Mouse (Mus musculus): ENCODE data around the gene Slc2a4.
"Not testable (repeated sequence)": the region's sequence is repeated elsewhere in the genome, so short reads cannot be mapped to it uniquely, and the experiment has no call there.

Slc2a4 gene

DNA sequence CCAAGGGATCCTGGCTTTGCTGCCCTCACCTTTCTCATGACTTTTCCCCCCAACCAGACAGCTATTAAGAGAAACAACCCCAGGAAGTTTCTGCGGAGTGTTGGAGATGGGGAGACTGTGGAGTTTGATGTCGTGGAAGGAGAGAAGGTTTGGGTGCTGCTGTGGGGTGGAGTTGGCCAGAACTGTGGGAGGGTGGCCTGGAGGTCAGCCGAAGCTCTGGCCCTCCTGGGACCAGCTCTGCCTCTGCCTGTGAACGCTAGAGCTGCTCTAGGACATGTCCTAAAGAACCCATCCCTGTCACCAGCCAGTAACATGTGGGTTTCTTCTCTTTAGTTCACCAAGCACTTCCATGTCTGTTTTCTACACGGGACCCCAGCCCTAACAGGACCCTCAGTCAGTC is 8.8 kb downstream of the Slc2a4 start:
- no peak for DNase-seq (ENCODE audit: low spot score)

DNA sequence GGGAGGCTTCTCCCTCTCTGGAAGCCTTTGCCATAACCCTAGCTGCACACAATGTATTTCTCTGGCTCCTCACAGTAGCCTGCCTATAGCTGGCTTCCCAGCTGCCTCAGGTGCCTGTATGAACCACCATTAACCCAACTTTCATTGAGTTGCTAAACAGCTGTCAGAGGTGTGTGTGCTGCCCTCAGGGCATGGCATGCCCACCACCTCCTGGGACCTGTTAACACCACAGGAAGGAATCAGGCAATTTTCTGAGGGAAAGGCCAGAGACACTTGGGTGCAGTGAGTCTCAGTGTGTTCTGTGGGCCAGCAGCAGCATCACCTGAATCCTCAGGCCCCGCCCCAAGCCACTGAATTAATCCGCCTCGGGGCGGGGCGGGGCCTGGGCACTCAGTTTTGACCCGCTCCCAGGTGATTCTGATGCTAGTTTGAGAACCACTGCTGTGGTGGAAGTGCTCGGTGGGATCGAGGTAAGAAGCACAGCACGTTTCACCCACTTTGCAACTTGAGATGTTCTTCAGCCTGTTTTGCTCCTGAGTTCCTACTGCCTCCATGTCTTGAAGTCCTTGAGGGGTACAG is 9.5 kb downstream of the Slc2a4 start:
- no peak for DNase-seq (ENCODE audit: low spot score)

DNA sequence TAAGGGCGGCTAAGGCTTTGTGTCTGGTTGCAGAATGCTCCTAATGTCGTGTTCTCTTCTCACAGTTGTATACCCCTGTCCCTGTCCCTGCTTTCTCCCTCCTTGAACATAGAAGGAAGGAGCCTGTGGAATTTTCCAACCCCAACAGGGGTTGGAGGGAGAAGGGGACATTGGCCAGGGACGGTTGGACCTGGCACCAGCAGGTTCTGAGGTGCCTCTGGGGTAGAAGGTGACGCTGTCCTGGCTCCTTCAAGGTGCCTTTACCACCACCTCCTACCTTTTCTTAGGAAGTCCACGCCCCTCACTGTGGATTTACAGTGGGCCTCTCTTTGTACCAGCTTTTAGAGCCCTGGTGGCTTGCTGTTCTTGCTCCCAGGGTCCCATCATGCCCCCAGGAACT is 10.2 kb downstream of the Slc2a4 start:
- DNase-seq (ENCODE audit: low spot score) = no peak

DNA sequence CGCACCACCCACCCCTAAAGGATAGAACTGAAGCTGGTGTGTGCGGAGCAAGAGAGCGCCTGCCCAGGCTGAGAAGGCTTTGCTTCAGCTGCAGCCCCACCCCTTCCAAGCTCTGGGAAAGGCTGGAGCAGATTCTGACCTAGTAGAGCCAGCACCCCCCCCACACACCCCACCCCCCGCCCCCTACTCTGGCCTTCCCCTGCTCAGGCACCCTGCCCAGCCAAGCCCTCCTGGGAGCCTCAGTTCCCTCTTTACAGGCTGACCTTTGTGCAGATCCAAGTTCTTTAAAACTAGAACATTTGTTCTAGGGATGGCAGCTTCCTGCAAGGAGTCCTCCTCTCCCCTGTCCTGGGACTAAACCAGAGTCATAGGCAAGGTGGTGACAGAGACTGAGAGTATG is 10.6 kb downstream of the Slc2a4 start:
- DNase-seq (ENCODE audit: low spot score) = peak; percentile 84

DNA sequence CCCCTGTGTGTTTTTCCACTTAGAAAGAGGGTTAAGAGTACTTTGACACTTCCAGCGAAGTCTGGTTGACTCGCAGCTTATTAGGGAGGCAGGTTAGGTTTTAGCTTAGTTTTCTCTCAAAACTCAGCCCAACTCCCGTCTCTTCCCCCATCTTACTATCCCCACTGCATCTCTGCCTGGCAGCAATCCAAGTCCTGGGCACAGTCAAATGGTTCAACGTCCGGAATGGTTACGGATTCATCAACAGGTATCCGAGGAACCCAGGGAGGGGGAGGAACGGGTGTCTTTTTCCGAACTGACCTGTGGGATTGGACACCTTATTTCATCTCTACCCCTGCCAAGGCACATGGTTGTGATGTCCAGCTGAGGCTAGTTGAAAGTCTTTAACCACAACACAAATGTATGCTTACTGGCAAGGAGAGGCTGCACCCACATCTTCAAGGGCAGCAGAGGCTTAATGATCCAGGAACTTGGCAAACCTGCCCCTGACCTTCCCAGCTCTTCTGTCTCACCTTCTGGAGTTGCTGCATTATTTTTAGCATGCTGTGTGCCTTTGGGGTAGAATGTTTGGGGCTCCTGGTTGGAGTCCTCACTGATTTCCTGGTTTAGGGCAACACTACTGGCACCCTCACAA is 11.2 kb downstream of the Slc2a4 start:
- DNase-seq (ENCODE audit: low spot score) = peak; percentile 62

- peak; percentile 79 for DNase-seq (ENCODE audit: low spot score)
Measured at GRCm38 (mm10) chr11:69936156-69936555, 11.8 kb downstream of the Slc2a4 start.

DNA sequence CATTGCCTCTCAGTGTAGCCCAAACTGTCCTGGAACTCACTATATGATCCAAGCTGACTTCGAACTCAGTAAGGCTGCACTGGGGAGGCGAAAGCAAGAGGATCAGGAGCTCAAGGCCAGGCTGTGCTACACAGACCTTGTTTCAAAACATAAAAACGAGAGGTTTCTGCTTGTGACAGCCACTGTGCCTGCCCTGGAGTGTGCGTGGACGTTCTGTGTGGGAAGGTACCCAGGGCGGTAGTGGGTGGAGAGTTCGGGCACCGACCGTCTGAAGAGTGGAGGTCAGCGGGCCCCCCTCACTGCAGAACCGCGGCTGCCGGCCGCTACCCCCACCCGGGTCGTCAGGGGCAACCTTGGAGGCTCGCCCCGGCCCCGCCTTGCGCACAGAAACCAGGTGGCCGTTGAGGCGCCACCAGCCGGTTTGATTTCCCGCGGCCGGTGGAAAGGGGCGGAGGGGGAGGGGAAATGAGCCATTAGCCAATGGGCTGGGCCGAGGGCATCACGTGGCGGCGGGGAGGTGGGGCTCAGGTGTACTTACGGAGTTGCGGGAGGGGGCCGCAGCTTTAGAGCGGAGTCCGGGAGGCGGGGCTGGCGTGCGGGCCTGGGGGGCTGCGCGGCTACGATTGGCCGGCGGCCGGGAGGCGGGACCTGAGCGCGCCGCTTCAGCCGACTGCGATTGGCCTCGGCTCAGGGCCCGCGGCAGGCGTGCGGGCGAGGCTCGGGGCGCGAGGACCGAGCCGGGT is 12.7 kb downstream of the Slc2a4 start, which contains the start of gene Ybx2:
Gene Ybx2 (plus strand): TSS at position 660 of the 743 bp plus-strand sequence.
- DNase-seq (ENCODE audit: low spot score) = peak; percentile 93

GRCm38 (mm10) chr11:69934681-69935080 is 13.3 kb downstream of the Slc2a4 start:
- DNase-seq (ENCODE audit: low spot score) = no peak

DNA sequence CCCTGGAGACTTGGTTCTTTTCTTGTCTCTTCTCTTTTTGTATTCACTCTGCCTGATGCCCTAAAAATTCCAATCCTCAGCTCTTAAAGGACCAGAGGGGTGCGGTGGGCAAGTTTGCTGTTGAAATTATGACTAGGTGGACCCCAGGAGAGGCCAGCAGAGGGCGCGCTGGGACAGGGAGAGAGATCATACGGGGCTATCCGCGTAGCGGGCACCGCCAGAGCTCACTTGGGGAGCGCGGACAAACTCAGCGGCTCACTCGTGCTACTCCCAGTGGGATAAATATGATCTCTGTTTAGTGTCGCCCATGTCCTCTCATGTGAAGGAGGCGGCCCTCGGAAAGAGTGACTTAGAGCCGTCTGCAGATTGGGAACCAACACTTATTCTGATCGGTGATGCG is 13.8 kb downstream of the Slc2a4 start:
- peak; percentile 99 for DNase-seq (ENCODE audit: low spot score)

DNA sequence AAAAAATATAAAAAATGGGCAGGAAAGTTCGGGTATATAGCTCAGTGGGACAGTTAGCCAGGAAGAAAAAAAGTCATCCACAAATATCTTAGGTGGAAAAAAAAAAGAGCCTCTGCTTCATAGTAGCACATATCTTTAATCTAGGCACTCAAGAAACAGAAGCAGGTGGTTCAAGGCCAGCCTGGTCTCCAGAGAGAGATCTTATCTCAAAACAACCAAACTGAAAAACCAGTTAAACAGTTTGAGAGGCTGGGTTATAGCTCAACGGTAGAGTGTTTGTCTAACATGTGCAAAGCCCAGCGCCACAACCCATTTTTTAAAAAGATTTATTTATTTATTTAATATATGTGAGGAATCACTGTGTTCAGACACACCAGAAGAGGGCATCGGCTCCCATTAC is 14.9 kb downstream of the Slc2a4 start:
- DNase-seq (ENCODE audit: low spot score) = no peak

- DNase-seq (ENCODE audit: low spot score) = no peak
Measured at GRCm38 (mm10) chr11:69932254-69932653, 15.7 kb downstream of the Slc2a4 start.

- DNase-seq (ENCODE audit: low spot score) = no peak
Measured at GRCm38 (mm10) chr11:69931769-69932168, 16.2 kb downstream of the Slc2a4 start.

- DNase-seq (ENCODE audit: low spot score) = no peak
Measured at GRCm38 (mm10) chr11:69930967-69931537, 16.9 kb downstream of the Slc2a4 start.

DNA sequence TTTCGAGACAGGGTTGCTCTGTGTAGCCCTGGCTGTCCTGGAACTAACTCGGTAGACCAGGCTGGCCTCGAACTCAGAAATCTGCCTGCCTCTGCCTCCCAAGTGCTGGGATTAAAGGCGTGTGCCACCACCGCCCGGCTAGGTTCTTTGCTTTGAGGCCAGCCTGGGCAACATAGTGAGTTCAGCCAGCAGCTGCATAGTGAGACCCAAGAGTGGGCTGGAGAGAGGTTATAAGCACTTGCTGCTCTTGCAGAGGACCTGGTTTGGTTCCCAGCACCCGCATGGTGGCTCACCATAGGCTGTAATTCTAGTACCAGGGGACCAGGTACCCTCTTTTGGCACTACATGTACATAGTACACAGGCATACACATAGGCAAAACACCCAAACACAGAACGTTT is 17.8 kb downstream of the Slc2a4 start:
- not testable (repeated sequence) for DNase-seq (ENCODE audit: low spot score)

DNA sequence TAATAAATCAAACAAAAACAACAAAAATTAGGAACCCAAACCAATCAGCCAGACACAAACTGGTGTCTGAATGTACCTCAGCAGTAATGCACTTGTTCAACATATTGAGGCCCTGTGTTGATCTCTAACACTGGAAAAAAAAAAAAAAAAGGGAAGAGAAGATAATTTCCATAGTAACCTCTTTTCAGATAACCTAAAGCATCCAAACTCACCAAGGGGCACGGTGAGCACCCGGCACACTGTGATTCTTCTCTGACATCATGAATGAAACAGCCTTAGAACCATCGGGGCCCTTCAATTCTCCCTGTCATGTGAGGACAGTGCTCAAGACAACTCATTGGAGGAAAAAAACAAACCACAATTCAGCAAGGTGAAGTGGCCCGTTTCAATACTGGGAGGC is 18.3 kb downstream of the Slc2a4 start:
- DNase-seq (ENCODE audit: low spot score) = no peak

DNA sequence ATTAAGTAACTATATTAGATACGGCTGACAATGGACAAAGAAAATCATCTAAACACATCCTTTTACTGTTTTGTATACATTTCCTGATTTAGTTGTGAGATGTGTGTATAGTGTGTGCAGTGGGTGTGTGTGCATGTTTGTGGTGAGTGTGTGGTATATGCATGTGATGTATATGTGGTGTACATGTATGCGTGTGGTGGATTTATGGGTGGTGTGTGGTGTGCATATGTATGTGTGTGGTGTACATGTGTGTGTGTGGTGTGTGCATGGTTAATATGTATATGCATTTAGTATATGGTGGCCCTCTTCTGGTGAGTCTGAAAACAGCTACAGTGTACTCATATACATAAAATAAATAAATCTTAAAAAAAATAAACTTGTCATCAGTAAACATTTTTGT is 20.5 kb downstream of the Slc2a4 start:
- DNase-seq (ENCODE audit: low spot score) = no peak

DNA sequence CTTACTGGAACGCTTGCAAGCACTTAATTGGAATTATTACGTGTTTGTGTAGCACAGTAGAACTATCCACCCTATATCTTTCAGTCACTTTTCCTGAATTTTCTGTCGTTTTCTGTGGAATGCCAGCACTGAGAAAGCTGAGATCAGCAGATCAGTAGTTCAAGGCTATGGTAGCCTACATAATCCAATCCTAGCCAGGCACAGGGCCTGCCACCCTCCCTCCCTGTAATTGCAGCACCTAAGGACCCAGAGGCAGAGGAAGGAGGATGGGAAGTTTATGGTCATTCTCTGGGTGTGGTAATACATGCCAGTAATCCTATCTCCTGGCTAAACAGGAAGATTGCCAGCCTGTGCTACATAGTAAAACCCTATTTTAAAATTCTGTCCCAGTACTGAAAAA is 25.2 kb downstream of the Slc2a4 start:
- DNase-seq (ENCODE audit: low spot score) = no peak

DNA sequence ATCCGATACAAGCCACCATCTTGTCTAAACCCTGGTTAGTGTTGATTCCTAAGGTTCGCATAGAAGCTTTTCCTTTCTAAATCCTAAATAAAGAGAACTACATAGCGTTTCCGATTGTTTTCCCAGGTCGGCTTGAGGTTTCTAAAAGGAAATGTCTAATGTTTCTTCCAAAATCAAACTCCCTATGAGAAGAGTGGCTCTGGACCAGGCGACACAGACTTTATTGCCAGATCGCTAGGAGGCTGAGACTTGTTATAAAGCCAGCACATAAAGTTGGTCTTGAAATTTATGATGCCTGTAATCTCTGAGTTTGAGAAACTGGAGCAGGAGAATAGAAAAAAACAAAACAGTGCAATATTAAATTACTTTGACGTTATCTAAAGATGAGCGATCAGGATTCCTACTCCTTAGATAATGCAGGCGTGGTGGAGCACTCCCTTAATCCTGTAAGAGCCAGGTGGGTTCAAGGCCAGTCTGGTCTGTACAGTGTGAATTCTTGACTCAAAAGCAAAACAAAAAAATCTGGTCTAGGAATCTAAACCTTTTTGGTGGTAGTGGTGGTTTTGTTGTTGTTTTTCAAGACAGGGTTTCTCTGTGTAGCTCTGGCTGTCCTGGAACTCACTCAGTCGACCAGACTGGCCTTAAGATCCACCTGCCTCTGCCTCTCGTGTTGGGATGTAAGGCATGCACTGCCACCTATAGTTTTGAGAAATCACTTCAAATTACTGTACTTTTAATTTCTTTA is 25.8 kb downstream of the Slc2a4 start:
- no peak for DNase-seq (ENCODE audit: low spot score)

- DNase-seq (ENCODE audit: low spot score) = peak; percentile 100
Measured at GRCm38 (mm10) chr11:69921114-69922011, 26.6 kb downstream of the Slc2a4 start, which contains the start of gene Eif5a. Gene Eif5a, minus strand, starts transcription at chr11:69921958.

- peak; percentile 86 for DNase-seq (ENCODE audit: low spot score)
Measured at GRCm38 (mm10) chr11:69920266-69921031, 27.5 kb downstream of the Slc2a4 start.
